Mouse (Mus musculus) liver, postnatal 0 days (tissue): ENCODE results near the gene Prpf4.

Experiments
- CTCF ChIP-seq: sonication (generic); IDR thresholded peaks from 2 replicates; pipeline ENCODE4 v1.5.1; 2016; ENCODE audit warnings: antibody characterized with exemption, low read depth
- EP300 ChIP-seq: IDR thresholded peaks from 2 replicates; pipeline ENCODE4 v1.6.1; 2016; ENCODE audit warnings: antibody characterized with exemption, low read depth, mild to moderate bottlenecking

DNA sequence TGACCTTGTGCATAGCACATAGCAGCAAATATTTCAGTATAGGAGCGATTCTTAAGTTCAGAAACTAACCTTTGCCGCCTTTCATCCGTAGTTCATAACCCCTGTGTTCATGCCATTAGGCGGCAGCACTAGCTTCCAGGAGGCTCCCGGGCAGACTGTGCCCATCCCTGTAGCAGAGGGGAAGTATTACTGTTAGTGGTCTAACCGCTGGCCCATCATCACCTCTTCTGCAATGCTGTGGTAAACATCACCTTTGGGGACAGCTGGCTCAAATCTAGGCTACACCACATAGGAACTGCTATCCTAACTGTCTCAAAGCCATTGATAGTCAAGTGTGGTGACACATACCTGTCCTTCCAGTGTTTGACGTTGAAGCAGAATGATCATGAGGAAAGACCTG is 16.7 kb upstream of the Prpf4 start:
- TF ChIP-seq CTCF, result peak; percentile 22; the same call in 1 of the 2 replicates
- no peak for TF ChIP-seq EP300
